Mouse (Mus musculus) natural killer cell, adult 2 months (primary cell): ENCODE measurements around the gene Tmem81.

Experiments used
- DNase-seq, 2 experiments: peaks; one replicate each; pipeline ENCODE4 v3.0.0; 2022; ENCODE audit warnings: low spot score in 2 of 2

Gene Tmem81

DNA sequence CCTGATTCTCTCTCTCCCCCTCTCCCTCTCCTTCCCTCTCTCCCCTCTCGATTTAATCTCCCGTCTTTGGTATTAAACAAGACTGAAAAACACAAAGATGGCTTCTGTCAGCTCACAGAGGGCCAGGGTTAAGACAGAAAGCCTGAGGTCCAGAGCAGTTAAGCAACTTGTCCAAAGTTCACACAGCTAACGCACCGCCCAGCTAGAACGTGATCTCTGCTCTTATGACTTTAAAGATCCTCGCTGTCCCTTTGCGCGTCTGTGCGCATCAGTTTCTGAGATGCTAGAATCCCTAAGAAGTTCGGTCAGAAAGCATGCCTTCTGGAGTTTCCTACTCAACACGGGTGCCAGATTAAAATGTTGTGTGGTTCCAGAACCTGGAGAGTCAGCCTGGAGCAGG is 13.7 kb downstream of the Tmem81 start:
- DNase-seq, result no peak

DNA sequence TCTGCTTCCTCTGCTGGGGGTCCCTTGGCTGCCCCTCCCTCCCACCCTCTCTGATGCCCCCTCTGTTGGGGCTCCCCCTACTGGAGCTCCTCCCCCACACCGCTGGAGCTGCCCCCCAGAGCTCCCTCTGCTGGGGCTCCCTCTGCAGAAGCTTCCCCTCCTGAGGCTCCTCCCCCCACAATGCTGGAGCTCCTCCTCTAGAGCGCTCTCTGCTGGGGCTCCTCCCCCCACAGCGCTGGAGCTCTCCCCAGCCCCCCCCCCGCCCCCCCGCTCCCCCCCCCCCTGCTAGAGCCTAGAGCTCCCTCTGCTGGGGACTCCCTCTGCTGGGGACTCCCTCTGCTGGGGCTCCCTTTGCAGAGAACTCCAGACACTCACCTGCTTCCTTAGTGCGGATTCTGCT is 14.7 kb downstream of the Tmem81 start:
- peak; percentile 33 to 69 for DNase-seq

DNA sequence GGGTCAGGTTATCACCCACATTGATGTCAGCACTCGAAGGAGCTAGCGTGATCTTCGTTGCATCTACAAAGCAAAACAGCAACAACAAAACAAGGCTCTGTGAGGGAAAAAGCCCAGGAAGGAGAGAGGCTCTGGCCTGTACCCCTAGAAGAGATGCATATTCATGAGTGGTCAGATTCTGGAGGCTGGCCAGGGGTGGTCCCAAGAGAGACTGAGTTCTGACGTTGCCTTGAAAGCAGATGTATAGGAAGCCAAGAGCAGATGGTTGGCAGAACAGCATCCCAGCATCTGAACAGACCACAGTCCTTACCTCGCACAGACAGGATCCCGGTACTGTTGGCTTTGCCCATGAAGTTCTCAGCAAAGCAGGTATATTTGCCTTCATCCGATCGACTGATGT is 17.0 kb downstream of the Tmem81 start:
- DNase-seq, result no peak

DNA sequence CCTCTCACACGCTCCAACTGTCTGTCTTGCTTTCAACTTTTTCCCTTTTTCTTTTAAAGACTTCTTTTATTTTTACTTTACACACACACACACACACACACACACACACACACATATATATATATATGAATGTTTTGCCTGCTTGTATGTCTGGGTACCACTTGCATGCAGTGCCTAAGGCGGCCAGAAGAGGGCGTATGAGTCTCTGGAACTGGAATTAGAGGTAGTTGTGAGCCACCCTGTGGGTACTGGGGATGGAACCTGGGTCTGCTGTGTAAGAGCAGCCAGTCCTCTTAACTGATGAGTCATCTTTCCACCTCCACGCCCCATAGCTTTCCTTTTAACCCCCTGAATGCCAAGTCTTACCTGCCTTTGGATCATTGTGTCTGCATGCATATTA is 17.9 kb downstream of the Tmem81 start:
- DNase-seq, result peak; percentile 37 to 52

DNA sequence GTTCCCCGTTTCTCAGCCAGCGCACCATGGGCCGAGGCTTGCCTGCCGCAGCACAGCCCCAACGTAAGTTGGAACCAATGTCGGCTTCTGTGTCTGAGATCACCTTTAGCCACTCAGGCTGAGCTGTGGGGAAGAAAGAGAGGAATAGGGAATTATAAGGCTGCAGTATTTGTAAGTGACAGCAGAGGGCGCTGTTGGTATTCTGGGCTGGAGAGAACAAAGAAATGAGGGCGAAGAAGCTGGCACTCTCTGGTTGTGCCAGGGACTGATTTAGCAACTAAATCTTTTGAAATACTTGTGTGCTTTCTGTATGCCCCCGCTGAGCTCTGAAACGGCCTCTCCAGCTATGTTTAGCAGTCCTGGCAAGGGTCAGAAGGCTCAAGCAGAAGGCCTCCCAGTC is 19.8 kb downstream of the Tmem81 start:
- DNase-seq, result peak; percentile 20 to 56

DNA sequence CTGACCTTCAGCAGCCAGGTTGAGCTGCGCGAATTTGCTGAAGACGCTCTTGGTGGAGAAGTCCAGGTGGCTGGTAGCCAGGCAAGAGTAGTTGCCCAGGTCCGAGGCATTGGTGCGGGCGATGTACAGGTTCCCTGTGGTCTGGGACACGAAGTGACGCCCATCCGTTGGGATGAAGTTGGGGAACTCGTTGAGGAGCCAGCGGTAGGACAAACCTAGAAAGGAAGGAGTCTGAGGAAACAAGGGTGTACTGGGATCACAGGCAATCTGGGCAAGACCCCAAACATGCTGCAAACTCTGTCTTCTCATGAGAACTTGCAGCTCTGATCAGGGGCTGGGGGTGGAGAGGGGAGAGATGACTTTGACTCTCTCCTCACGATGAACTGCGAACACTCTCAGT is 22.0 kb downstream of the Tmem81 start:
- DNase-seq, result no peak

DNA sequence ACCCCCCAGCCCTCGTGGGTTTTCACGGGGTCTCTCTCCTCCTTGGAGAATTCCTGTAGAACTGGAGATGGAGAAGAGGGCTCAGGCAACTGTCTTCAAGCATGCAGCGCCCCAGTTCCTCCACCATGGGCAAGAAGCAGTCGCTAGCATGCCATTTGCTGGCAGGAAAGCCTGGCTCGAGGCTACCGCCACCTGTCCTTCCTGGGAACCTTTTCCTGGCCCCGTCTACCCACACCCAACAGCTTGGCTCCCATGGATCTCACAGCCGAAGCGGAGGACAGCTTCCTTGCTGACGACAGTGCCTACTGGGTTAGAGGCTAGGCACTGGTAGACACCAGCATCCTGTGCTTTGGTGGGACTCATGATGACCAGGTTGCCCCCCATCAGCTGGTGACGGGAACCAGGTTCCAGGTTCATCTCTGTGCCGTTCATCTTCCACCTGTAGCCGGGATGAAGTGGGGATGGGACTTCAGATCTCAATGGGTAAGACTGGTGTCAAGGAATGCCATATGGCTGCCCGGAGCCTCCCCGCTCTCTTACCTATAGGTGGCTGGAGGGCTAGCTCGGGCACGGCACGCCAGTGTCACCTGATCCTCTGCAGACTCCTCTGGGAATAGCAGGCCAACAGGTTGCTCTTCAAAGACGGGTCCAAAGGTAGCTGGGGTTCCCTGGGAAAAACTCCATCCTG is 22.8 kb downstream of the Tmem81 start:
- no peak for DNase-seq

DNA sequence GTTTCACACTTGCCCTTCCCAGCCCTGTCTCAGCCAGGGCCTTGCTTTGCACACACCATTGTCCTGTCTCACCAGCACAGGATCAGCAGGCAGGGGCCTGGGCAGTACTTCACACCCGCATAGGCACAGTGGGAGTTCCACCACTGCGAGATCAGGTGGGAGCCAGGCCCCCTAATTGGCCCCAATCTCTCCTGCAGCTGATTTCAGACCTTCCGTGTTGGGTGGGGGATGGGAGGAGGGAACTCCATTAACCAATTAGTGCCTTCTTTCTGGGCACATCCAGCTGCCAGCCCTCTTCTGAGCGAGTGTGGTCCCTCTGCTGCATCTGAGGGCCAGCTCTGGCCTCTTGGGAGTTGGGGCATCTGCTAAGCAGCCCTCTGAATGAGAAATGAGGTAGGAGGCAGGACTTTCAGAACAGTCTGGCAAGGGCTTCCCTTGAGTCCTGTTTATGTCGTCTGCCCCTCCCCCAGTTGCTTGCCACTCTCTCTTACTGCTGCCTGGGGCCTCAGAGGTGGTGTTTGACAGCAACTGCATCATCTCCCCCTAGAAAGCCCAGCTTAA is 24.7 kb downstream of the Tmem81 start:
- no peak for DNase-seq

DNA sequence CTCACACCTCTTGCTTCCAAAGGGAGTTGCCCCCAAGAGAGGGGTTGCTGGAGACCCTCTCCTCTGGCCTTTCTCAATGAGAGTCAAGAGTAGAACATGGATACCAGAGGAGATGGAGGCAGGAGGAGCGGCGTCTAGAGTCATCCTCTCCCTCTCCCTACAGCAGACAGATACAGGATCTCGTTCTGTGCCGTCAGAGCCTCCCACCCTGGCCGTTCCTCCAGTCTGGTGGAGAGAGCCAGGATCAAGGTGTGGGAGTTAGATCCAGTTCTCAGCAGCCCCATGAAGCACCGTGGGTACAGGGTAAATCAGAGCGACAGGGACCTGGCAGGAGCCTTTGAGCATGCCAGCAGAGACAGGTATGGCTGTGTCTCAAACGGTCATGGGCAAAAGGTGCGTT is 26.5 kb downstream of the Tmem81 start:
- no peak for DNase-seq

DNA sequence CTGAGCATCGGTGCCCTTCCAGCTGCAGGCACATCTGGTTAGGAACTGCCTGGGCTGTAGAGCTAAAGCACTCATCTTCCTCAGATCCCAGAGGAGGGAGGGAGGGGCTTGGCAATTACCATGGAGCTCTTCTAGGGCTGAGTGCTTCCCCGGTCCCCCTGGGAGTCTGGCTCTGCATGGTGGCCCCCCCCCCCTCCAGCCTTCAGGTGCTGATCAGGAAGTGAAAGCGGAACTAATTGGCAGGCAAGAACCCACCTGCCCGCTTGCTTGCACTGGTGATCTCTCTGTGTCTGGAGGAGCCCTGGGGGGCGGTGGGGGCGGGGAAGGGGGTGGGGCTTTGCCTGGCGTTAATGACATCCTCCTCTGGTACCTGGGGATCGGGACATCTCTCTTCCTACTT is 27.8 kb downstream of the Tmem81 start:
- peak in 1 of 2 experiments; percentile 60 for DNase-seq

DNA sequence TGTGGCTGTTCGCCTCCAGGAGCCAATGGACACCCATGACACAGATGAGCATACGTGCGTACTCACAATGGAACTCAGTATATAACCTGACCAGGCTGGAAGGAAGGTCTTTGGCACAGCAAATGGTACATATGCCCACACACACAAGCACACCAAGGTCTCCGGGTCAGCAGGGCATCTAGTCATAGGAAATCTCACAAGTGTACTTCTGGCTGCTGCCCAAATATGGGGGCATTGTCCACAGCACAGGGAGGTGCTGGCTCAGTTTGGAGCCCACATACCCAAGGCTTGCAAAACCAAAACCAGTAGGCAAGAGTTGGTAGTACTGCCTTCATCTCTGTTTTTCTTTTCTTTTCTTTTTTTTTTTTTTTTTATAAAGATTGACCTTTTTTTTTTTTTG is 29.5 kb downstream of the Tmem81 start:
- no peak for DNase-seq

DNA sequence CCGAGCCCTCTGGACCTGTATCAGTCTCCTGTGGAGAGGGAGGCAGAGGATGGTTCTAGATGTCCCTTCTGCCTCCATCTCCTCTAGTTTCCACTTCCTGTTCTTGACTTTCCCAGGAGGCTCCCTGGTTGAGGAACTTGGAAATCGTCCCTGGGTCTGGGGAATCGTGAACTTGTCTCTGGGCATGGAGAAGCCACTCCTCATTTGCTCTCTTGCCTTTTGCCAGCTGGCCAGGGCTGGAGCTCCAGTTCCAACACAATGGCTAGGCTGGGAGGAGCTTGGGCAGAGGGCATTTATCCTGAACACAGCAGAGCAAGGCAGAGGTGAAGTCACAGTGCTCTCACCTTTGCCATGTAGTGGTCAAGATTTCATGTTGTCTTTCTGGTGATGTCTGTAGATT is 30.4 kb downstream of the Tmem81 start:
- DNase-seq, result no peak

DNA sequence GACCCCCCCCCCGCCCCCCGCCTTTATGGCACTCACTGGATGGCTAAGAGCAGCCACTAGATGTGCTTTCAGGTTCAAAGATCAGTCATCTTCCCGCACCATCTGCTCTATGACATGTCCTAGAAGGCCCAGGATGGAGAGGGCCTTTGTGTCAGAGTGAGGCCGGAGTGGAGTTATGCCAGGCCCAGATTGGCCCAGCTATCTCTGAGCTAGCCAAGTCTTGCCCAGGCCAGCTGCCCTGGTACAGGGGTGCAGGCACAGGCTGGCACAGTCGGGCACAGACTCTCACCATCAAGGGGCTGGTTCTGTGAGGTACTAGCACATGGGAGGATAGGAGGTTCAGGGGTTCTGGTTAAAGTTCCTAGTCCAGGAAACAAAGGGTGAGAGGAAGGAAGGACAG is 31.7 kb downstream of the Tmem81 start:
- no peak for DNase-seq

DNA sequence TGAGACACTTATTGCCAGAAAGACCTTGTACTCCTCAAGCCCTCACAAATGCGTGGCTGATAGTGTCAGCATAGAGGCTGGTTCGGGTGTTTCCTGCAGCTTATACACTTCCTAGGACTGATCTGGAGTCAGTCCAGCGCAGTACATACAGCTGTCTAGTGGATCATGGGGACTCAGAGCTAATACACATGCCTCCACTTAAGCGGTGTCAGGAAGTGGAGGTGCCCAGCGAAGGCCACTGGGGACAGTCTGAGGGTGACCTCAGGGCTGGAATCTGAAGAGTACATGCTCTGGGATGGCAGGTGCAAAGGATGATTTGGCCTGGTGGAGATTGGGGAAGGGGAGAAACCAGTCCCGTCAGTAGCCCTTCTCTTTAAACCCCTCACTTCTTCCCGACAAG is 34.7 kb downstream of the Tmem81 start:
- no peak for DNase-seq

DNA sequence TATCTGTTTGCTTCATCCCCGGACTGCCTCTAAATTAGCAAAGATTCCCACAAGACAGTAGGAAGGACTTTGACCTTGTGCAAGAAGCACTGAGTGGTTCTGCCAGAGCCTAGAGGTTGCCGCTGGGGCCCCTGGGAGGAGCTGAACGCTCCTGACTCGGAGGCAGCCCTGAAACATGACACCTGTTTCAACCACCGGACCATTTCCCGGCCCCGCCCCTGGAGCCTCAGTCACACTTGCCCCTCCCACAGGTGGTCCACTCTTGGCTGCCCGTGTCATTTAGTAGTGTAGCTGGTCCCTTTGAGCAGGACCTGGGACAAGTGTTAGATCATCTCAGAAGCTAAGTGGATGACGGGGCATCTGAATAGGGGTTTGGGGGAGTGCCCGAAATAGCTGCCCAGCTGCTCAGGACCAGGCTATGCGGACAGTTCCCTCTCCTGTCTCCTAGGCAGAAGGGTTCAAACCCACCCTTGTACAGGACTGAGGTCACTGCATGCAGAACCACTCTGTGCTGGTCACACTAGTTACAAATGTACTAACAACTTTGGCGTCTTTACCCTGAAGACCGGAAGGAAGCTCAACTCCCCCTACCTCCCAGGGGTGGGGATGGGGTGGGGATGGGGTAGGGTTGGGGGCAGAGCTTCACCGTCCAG is 35.3 kb downstream of the Tmem81 start:
- DNase-seq, result no peak

DNA sequence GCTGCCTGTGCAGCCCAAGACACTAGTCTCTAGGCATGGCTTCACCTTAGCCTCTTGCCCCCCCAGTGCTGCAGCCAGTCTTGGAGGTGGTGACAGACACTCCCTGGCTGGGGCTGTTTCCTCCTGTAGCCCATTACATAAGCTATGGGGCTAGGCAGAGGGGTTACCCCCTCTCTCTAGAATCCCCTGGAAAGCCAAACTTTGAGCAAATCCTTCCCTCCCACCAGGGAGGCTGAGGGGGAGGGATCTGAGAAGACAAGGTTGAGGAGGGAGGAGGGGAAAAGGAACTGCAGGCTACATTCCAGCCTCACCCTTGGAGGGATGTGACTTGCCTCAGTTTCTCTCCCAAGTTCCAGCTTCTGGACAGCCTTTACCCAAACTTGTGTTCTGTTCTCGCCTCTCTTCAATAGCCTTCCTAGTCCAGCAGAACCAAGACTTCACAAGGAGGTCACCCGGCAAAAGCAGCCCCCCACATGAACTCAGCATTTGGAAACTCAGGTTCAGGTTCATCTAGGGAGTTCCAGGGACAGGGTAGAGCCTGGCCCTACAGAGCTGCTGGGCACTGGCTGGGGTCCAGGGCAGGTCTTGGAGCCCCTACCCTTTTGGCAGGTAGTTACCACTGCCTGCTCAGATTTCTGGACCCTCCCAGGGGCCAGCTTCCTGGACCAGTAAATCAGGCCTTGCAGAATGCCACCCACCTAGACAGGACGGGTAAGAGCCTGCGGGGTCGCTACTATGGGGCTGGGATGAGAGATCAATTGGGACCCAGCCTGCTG is 36.0 kb downstream of the Tmem81 start:
- no peak for DNase-seq

DNA sequence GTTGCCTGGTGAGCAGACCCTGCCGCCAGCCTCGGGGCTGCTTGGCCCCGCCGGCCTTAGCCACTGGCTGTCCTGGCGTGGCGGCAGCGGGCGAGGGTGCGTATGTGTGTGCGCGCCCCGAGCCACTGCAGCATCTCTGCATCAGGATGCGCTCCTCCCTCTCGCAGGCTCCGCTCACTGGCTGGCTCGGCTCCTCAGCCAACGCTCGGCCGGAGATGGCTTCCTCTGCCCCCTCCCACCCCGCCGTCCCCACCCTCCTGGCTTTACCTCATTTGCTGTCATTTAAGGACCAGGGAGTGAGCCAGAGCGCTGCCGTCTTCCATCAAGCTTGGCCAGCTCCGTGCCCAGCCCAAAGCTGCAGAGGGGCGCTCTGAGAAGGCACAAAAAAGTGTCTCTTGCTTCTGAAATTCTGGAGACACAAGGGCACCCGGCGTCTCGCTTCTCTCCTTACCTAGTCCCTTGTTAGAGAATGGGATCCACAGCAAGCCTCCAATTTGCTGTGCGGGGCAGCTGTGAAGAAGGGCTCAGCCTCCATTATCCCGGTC is 36.8 kb downstream of the Tmem81 start, which contains the start of gene Cntn2:
Gene Cntn2 (minus strand): TSS at position 495 of the 545 bp plus-strand sequence.
- no peak for DNase-seq

DNA sequence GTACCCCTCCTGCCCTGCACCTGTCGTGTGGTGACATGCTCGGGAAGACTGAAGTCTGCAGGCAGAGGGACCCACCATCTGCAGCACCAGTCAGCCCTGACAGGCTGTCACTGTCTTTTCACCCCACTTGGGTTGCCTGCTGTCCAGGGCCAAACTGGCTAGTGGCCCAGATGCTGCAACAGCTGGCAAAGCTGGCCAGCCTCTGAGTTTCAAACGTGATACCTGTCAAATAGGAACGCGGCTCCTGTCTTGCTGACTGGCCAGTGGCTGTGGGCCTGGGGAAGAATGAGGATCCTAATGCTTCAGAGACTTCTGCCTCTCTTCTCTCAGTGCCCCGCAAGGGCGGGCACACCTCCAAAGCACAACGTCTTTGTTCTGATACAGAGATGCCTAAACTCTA is 37.8 kb downstream of the Tmem81 start:
- DNase-seq, result no peak

DNA sequence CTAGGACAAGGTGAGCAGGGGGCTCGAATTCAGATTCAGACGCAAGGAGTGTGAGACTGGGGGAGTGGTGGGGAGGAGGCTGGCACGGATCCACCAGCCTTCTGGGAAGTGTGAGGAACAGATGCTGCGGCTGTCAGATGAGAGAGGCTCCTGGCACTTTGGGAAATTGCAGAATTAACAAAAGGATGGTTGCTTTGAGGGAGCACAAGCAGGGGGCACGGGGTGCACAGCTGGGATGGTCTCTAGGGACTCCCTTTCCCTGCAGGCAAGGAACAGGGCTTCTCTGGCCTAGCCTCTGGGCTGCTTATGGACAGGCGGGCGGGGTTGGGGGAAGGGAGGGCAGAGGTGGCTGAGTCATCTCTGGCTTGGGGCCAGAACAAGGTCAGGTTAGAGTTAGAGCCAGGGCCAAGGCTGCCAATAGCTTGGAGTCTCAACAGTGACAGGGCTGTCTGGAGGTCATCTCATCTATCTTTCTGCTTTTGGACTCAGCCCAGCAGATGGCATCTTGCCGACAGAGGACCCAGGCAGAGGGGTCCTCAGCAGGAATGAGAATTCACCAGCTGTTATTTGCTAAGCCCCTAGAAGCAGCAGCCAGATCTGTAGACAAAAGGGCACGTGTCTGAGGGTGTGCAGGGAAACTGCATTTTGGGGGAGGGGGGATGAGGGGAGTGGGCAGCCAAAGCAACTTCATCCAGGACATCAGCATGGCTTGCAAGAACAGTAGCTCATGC is 52.0 kb downstream of the Tmem81 start:
- DNase-seq, result no peak
